Mouse (Mus musculus): ENCODE measurements around the gene Ehmt2.

GRCm38 (mm10) chr17:34898160-34898586, at the start of gene Ehmt2, which contains the start of gene C2:
- TF ChIP-seq FLI1 (IDR thresholded peaks at IDR 0.05; ENCODE audit: low read length) (no peak), GATA1 (IDR thresholded peaks at IDR 0.05; ENCODE audit: borderline replicate concordance, low read length) (no peak)

Measured in megakaryocyte, embryonic 14.5 days (primary cell).